Mouse (Mus musculus): ENCODE measurements around the gene Slc17a5. TPM values are rescaled to one million over a fixed set of nuclear protein-coding genes. Genes with fewer than 3 reads are reported as not detected.
"Not testable (repeated sequence)": the region's sequence is repeated elsewhere in the genome, so short reads cannot be mapped to it uniquely, and the experiment has no call there.

The Slc17a5 gene
- total RNA-seq, 1 experiment from 2014 or later = 7.0 TPM

- no peak for ATAC-seq (ENCODE audit: extremely low read depth, insufficient number of reproducible peaks, low FRiP score, poor library complexity, severe bottlenecking)
These were observed 94.7 kb downstream of the Slc17a5 start for GRCm38 (mm10) chr9:78493171-78493570.

- no peak for ATAC-seq (ENCODE audit: extremely low read depth, insufficient number of reproducible peaks, low FRiP score, poor library complexity, severe bottlenecking)
These were observed 95.6 kb downstream of the Slc17a5 start for GRCm38 (mm10) chr9:78492254-78492653.

DNA sequence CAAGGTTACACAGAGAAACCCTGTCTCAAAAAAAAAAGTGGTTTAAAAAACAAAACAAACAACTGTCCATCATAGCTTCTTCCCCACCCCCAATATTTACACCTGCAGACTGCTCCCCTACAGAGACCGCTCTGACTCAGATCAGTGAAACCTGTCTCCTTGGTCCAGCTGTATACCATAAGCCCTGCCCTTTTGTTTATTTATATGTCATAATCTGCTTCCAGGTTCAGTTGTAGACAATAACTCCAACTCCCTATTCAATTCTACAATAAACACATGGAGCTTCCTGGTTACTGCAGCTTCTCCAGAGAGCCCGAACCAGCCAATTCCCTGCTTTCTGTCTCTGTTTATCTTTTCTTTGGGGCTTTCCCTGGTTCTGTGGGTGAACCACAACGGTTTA, 96.7 kb downstream of the Slc17a5 start:
- no peak for ATAC-seq (ENCODE audit: extremely low read depth, insufficient number of reproducible peaks, low FRiP score, poor library complexity, severe bottlenecking)

DNA sequence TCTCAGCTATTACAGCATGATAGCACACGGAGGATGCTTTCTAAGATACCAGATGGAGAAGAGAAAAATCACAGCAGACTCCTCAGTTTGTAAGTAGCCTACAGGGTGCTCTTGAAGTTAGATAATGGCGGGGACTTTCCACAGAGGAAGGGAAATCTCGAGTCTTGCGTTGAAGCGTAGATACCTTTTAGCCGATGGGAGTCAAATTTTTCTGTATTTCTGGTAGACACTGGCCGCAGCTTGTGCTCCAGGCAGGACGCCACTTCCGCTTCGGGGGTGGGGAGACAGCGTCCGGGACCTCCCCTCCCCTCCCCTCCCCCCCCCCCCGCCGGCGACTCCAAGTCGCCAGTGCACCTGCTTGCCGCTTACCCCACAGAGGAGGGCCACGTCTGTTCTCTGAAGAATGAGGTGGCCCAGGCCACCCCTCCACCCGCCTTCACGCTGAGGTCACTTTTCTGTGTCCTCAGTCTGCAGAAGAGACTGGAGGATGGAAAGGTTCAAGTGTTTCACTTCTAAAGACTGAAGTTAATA, 98.9 kb downstream of the Slc17a5 start, which contains the start of gene Eef1a1:
Eef1a1 (minus strand) TSS at position 262 of the 531 bp plus-strand sequence.
- peak; percentile 79 for ATAC-seq (ENCODE audit: extremely low read depth, insufficient number of reproducible peaks, low FRiP score, poor library complexity, severe bottlenecking)

- not testable (repeated sequence) for ATAC-seq (ENCODE audit: extremely low read depth, insufficient number of reproducible peaks, low FRiP score, poor library complexity, severe bottlenecking)
These were observed 99.8 kb downstream of the Slc17a5 start for GRCm38 (mm10) chr9:78488021-78488420.

Other genes with a start within 250 kb of the Slc17a5 start
- gene Gsta2, start 232.3 kb downstream of the Slc17a5 start, total RNA-seq (2017) = 2.5 TPM in 1 of 2 replicates, not detected in the other
- gene Dppa5a, start 219.9 kb downstream of the Slc17a5 start, total RNA-seq (2017) = not detected in 2 replicates
- not detected in 2 replicates for gene Ooep, start 209.3 kb downstream of the Slc17a5 start, total RNA-seq (2017)
- 0.58 TPM in 1 of 2 replicates, not detected in the other for gene Ddx43, start 192.3 kb downstream of the Slc17a5 start, total RNA-seq (2017)
- 2.2 TPM in 2 replicates for gene Cgas, start 144.8 kb downstream of the Slc17a5 start, total RNA-seq (2017)
- gene Mto1, start 139.8 kb downstream of the Slc17a5 start, total RNA-seq (2017) = 34.0 and 34.7 TPM in 2 replicates
- gene Gm17324, start 139.3 kb downstream of the Slc17a5 start, total RNA-seq (2017) = not detected in 2 replicates
- gene Eef1a1, start 98.9 kb downstream of the Slc17a5 start, total RNA-seq (2017) = 5,017 and 5,158 TPM in 2 replicates
- not detected in 2 replicates for gene Cd109, start 27.5 kb upstream of the Slc17a5 start, total RNA-seq (2017)